Mouse (Mus musculus): Measurements from ENCODE around the gene Gbp9. TPM values are rescaled to one million over a fixed set of nuclear protein-coding genes. Genes with fewer than 3 reads are reported as not detected.

Gbp9 gene
- polyA plus RNA-seq, 1 experiment from 2014 or later = 1.3 TPM

Other genes with a start within 250 kb of the Gbp9 start
- gene Abcg3, start 156.8 kb downstream of the Gbp9 start, polyA plus RNA-seq (2014; fragmentation: Nextera tagmentation; extraction: Ambion mirVana) = 0.42 and 0.46 TPM in 2 replicates
- 0.25 and 0.94 TPM in 2 replicates for gene Gbp8, start within 50 bp of the Gbp9 start, polyA plus RNA-seq (2014; fragmentation: Nextera tagmentation; extraction: Ambion mirVana)
- 0.35 and 0.39 TPM in 2 replicates for gene Gbp4, start within 50 bp of the Gbp9 start, polyA plus RNA-seq (2014; fragmentation: Nextera tagmentation; extraction: Ambion mirVana)
- 0.08 TPM in 1 of 2 replicates, not detected in the other for gene Gbp10, start 100.0 kb upstream of the Gbp9 start, polyA plus RNA-seq (2014; fragmentation: Nextera tagmentation; extraction: Ambion mirVana)
- 0.06 TPM in 1 of 2 replicates, not detected in the other for gene Gm43302, start 154.2 kb upstream of the Gbp9 start, polyA plus RNA-seq (2014; fragmentation: Nextera tagmentation; extraction: Ambion mirVana)
- gene Gbp6, start 154.2 kb upstream of the Gbp9 start, polyA plus RNA-seq (2014; fragmentation: Nextera tagmentation; extraction: Ambion mirVana) = 0.63 and 0.68 TPM in 2 replicates

Measured in hindbrain, embryonic 11.5 days (tissue).